In genomic region chr1:73088494-73088893, GRCm38 (mm10) we compare ENCODE assay signal across 29 mouse cellular contexts.
DNase-seq lines count a peak whose midpoint lies in the region; ATAC-seq and TF ChIP-seq lines count a peak whose summit lies in the region.
"Had no signal": no experiment of that assay in that cellular context is flagged by ENCODE, and none has a peak within 500 bp of the region (broad histone marks: within the 10 kb centered on the region; RNA-seq: fewer than 3 reads in every experiment).

No protein-coding gene starts in this region.

- 0 out of 2 replicates have a peak overlapping the region, but pooled peaks have one; percentile 31 for H3K27ac ChIP-seq in lung, embryonic 14.5 days (ENCODE audit: low read depth)
- 0 out of 2 replicates have a peak overlapping the region, but pooled peaks have one; percentile 24 for H3K27ac ChIP-seq in embryonic facial prominence, embryonic 13.5 days
- peak overlapping the region; percentile 27; the same call in 1 of the 2 replicates for H3K27ac ChIP-seq in stomach, embryonic 16.5 days (ENCODE audit: low read length)
- H3K27ac ChIP-seq: forebrain, embryonic 15.5 days; hindbrain, embryonic 15.5 days; kidney, embryonic 15.5 days; layer of hippocampus, adult 2 months; left cerebral cortex, adult 2 months; limb, embryonic 15.5 days; liver, embryonic 13.5 days had no signal

- no peaks in the 10 kb centered on the region for H3K27me3 ChIP-seq in lung, embryonic 14.5 days (ENCODE audit: insufficient read depth, low read length)
- H3K27me3 ChIP-seq in embryonic facial prominence, embryonic 13.5 days = no peaks in the 10 kb centered on the region
- no peaks in the 10 kb centered on the region for H3K27me3 ChIP-seq in stomach, embryonic 16.5 days (ENCODE audit: control insufficient read depth, insufficient read depth, low read length)
- H3K27me3 ChIP-seq: forebrain, embryonic 15.5 days; heart, embryonic 12.5 days; hindbrain, embryonic 15.5 days; kidney, embryonic 15.5 days; limb, embryonic 15.5 days had no signal

- peak; percentile 14 for DNase-seq in lung, embryonic 14.5 days
- no peak for DNase-seq in lung, adult 2 months
- DNase-seq in brain, embryonic 14.5 days (ENCODE audit: low read depth) = peak; percentile 13
- no peak for DNase-seq in spleen, postnatal 36 days (ENCODE audit: low spot score in 2 of 2)
- DNase-seq: adrenal gland, postnatal 25 days; B cell, adult 2 months; cerebellum, adult 9-11 months; embryo, embryonic 11 days; gastrocnemius, postnatal 10 days; kidney, adult 18-20 months; kidney, postnatal 36 days; liver, embryonic 13.5 days; lung, adult 18-20 months; lung, postnatal 14 days; right cerebral cortex, adult 18-20 months; spleen, adult 18-20 months; thymus, postnatal 14 days had no signal

- no peak overlapping the region for H3K4me3 ChIP-seq in lung, embryonic 14.5 days (ENCODE audit: low read depth, low read length)
- H3K4me3 ChIP-seq in lung, adult 2 months (replicated peaks; ENCODE audit: extremely low read depth, low read depth, low read length) = no peak overlapping the region
- no peak overlapping the region for H3K4me3 ChIP-seq in embryonic facial prominence, embryonic 13.5 days
- no peak overlapping the region for H3K4me3 ChIP-seq in stomach, embryonic 16.5 days (replicated peaks; ENCODE audit: low read length)
- H3K4me3 ChIP-seq: forebrain, embryonic 15.5 days; heart, embryonic 12.5 days; hindbrain, embryonic 15.5 days; kidney, embryonic 15.5 days; layer of hippocampus, adult 2 months; left cerebral cortex, adult 2 months; limb, embryonic 15.5 days; liver, embryonic 13.5 days had no signal

- TF ChIP-seq POLR2A in lung, adult 2 months (IDR thresholded peaks at IDR 0.05; ENCODE audit: borderline replicate concordance, extremely low read depth, low read depth, low read length) = no peak
- no peak for TF ChIP-seq POLR2A in brain, embryonic 14.5 days (IDR thresholded peaks at IDR 0.05; ENCODE audit: borderline replicate concordance, extremely low read depth, insufficient read depth, insufficient read length, poor library complexity, severe bottlenecking)

- H3K4me2 ChIP-seq in lung, embryonic 14.5 days = no peak overlapping the region
- H3K4me2 ChIP-seq in embryonic facial prominence, embryonic 13.5 days = no peak overlapping the region
- no peak overlapping the region for H3K4me2 ChIP-seq in stomach, embryonic 16.5 days (ENCODE audit: low read depth, low read length)
- H3K4me2 ChIP-seq: forebrain, embryonic 15.5 days; heart, embryonic 12.5 days; hindbrain, embryonic 15.5 days; kidney, embryonic 15.5 days; limb, embryonic 15.5 days; liver, embryonic 13.5 days had no signal

- no peaks in the 10 kb centered on the region for H3K4me1 ChIP-seq in lung, embryonic 14.5 days (ENCODE audit: insufficient read depth)
- H3K4me1 ChIP-seq in lung, adult 2 months (ENCODE audit: control insufficient read depth, insufficient read depth, low read length) = no peaks in the 10 kb centered on the region
- H3K4me1 ChIP-seq in embryonic facial prominence, embryonic 13.5 days = peaks cover 26% of the 10 kb centered on the region
- peaks cover 7% of the 10 kb centered on the region for H3K4me1 ChIP-seq in stomach, embryonic 16.5 days (ENCODE audit: control insufficient read depth, insufficient read depth, low read length)
- H3K4me1 ChIP-seq: liver, embryonic 13.5 days had no signal

- 22% methylated on average over 2 of the region's 2 CpGs for WGBS in lung, embryonic 14.5 days
- WGBS in lung, adult 2 months = 48% methylated on average over 2 of the region's 2 CpGs
- WGBS in embryonic facial prominence, embryonic 13.5 days = 16% methylated on average over 2 of the region's 2 CpGs
- WGBS in stomach, embryonic 16.5 days = 14% methylated on average over 2 of the region's 2 CpGs

- H3K9ac ChIP-seq in lung, embryonic 14.5 days = no peak overlapping the region
- no peak overlapping the region for H3K9ac ChIP-seq in embryonic facial prominence, embryonic 13.5 days
- H3K9ac ChIP-seq in stomach, embryonic 16.5 days (ENCODE audit: low read length) = no peak overlapping the region
- H3K9ac ChIP-seq: forebrain, embryonic 15.5 days; heart, embryonic 12.5 days; hindbrain, embryonic 15.5 days; kidney, embryonic 15.5 days; limb, embryonic 15.5 days; liver, embryonic 13.5 days had no signal

- ATAC-seq in lung, embryonic 14.5 days (ENCODE audit: insufficient read depth) = no peak
- ATAC-seq in embryonic facial prominence, embryonic 13.5 days (ENCODE audit: insufficient number of reproducible peaks, insufficient read depth, low FRiP score, low TSS enrichment, low read depth) = no peak
- peak; percentile 44; the same call in 1 of the 2 replicates for ATAC-seq in stomach, embryonic 16.5 days (ENCODE audit: insufficient read depth, low FRiP score)
- no peak for ATAC-seq in activated CD4-positive, CD25-positive, alpha-beta regulatory T cell, adult 4 months
- ATAC-seq in granulocyte monocyte progenitor cell, adult 5-6 weeks (replicated peaks; ENCODE audit: poor library complexity, severe bottlenecking) = no peak
- ATAC-seq: forebrain, embryonic 15.5 days; midbrain, embryonic 16.5 days had no signal

- no peaks in the 10 kb centered on the region for H3K9me3 ChIP-seq in lung, embryonic 14.5 days (ENCODE audit: low read depth, low read length)
- no peaks in the 10 kb centered on the region for H3K9me3 ChIP-seq in embryonic facial prominence, embryonic 13.5 days
- H3K9me3 ChIP-seq in stomach, embryonic 16.5 days (replicated peaks; ENCODE audit: control insufficient read depth, low read length) = no peaks in the 10 kb centered on the region
- H3K9me3 ChIP-seq: forebrain, embryonic 15.5 days; heart, embryonic 12.5 days; hindbrain, embryonic 15.5 days; kidney, embryonic 15.5 days; limb, embryonic 15.5 days; liver, embryonic 13.5 days had no signal

- no peak for TF ChIP-seq CTCF in lung, embryonic 14.5 days (IDR thresholded peaks at IDR 0.05; ENCODE audit: low read depth)
- no peak for TF ChIP-seq CTCF in lung, adult 2 months (IDR thresholded peaks at IDR 0.05; ENCODE audit: insufficient read depth, low read length)
- no peak for TF ChIP-seq CTCF in brain, embryonic 14.5 days (IDR thresholded peaks at IDR 0.05; ENCODE audit: borderline replicate concordance, extremely low read depth, insufficient read depth, insufficient read length)

- H3K36me3 ChIP-seq in lung, embryonic 14.5 days (ENCODE audit: insufficient read depth) = no peaks in the 10 kb centered on the region
- H3K36me3 ChIP-seq in embryonic facial prominence, embryonic 13.5 days = no peaks in the 10 kb centered on the region
- no peaks in the 10 kb centered on the region for H3K36me3 ChIP-seq in stomach, embryonic 16.5 days (ENCODE audit: control insufficient read depth, insufficient read depth, low read length)
- H3K36me3 ChIP-seq: forebrain, embryonic 15.5 days; heart, embryonic 12.5 days; hindbrain, embryonic 15.5 days; kidney, embryonic 15.5 days; limb, embryonic 15.5 days; liver, embryonic 13.5 days had no signal

Comparison
In these comparisons a context has a peak if more than half of its experiments do, and no peak if none do; other contexts are left out.
1. DNase-seq: peak in lung, embryonic 14.5 days (single experiment) and brain, embryonic 14.5 days (single experiment); none in lung, adult 2 months (single experiment) and spleen, postnatal 36 days (0 of 2).
2. Peak in every context shown above with its lines, with median percentiles within 50 percentile points of each other: H3K27ac ChIP-seq.